26 mouse cellular contexts compared by ENCODE assay signal in genomic region chr9:70555431-70555830, GRCm38 (mm10).
"Had no signal": no experiment of that assay in that cellular context is flagged by ENCODE, and none has a peak within 500 bp of the region (broad histone marks: within the 10 kb centered on the region; RNA-seq: fewer than 3 reads in every experiment).

No protein-coding gene starts in this region.

- H3K27me3 ChIP-seq: heart, embryonic 13.5 days; heart, embryonic 15.5 days; hindbrain, embryonic 13.5 days; hindbrain, embryonic 15.5 days; kidney, embryonic 15.5 days; limb, embryonic 12.5 days; liver, embryonic 12.5 days had no signal

- H3K4me1 ChIP-seq: heart, embryonic 13.5 days; heart, embryonic 15.5 days; hindbrain, embryonic 13.5 days; hindbrain, embryonic 15.5 days; kidney, embryonic 15.5 days; limb, embryonic 10.5 days; limb, embryonic 12.5 days; liver, embryonic 12.5 days had no signal

- DNase-seq: gastrocnemius, adult 2 months; gastrocnemius, postnatal 10 days; gastrocnemius, postnatal 25 days; heart, adult 2 months; heart, postnatal 14 days; heart, postnatal 36 days; kidney, adult 11 months; kidney, adult 2 months; kidney, adult 9 months; kidney, postnatal 14 days; kidney, postnatal 36 days; liver had no signal

- H3K9ac ChIP-seq: heart, embryonic 13.5 days; heart, embryonic 15.5 days; hindbrain, embryonic 13.5 days; hindbrain, embryonic 15.5 days; kidney, embryonic 15.5 days; limb, embryonic 12.5 days; liver, embryonic 12.5 days; liver, embryonic 14.5 days had no signal

- H3K27ac ChIP-seq: gastrocnemius, adult 2 months; heart, adult 2 months; heart, embryonic 13.5 days; heart, embryonic 15.5 days; hindbrain, embryonic 13.5 days; hindbrain, embryonic 15.5 days; hindbrain, postnatal 0 days; kidney, embryonic 15.5 days; kidney, postnatal 0 days; left cerebral cortex, adult 2 months; limb, embryonic 10.5 days; limb, embryonic 12.5 days; liver, embryonic 12.5 days; liver, embryonic 14.5 days had no signal

- H3K4me2 ChIP-seq: heart, embryonic 11.5 days; heart, embryonic 13.5 days; heart, embryonic 15.5 days; hindbrain, embryonic 13.5 days; hindbrain, embryonic 15.5 days; kidney, embryonic 15.5 days; limb, embryonic 12.5 days; liver, embryonic 12.5 days had no signal

- ATAC-seq: hindbrain, postnatal 0 days; intestine, embryonic 16.5 days; liver, embryonic 12.5 days had no signal

- H3K4me3 ChIP-seq: gastrocnemius, adult 2 months; heart, adult 2 months; heart, embryonic 13.5 days; heart, embryonic 15.5 days; hindbrain, embryonic 13.5 days; hindbrain, embryonic 15.5 days; kidney, embryonic 15.5 days; left cerebral cortex, adult 2 months; limb, embryonic 10.5 days; limb, embryonic 12.5 days; liver, embryonic 12.5 days had no signal

- H3K9me3 ChIP-seq: heart, embryonic 15.5 days; hindbrain, embryonic 15.5 days; limb, embryonic 10.5 days had no signal
